Mouse (Mus musculus) forebrain, embryonic 12.5 days (tissue): ENCODE measurements around the gene Mnat1. TPM values are rescaled to one million over a fixed set of nuclear protein-coding genes. Genes with fewer than 3 reads are reported as not detected.
"Not testable (repeated sequence)": the region's sequence is repeated elsewhere in the genome, so short reads cannot be mapped to it uniquely, and the experiment has no call there.

Experiments
- ATAC-seq: fragments of 200-750 bp; cut with Nextera tagmentation; 2 replicates; pipeline ENCODE4 v1.8.0; 2017; ENCODE audit warnings: moderate TSS enrichment; ENCODE audit not compliant: low FRiP score
- H3K27ac ChIP-seq: fragments of 300-500 bp; sonication (generic); 2 replicates; pipeline ENCODE4 v1.5.1; 2016; ENCODE audit warnings: mild to moderate bottlenecking
- H3K27me3 ChIP-seq: fragments of 300-500 bp; sonication (generic); 2 replicates; pipeline ENCODE4 v1.6.1; 2016; ENCODE audit warnings: mild to moderate bottlenecking
- H3K36me3 ChIP-seq: fragments of 300-500 bp; sonication (generic); replicated peaks from 2 replicates; pipeline ENCODE4 v1.6.1; 2016; ENCODE audit warnings: mild to moderate bottlenecking
- H3K4me1 ChIP-seq: fragments of 300-500 bp; sonication (generic); 2 replicates; pipeline ENCODE4 v1.6.1; 2016
- H3K4me2 ChIP-seq: fragments of 300-500 bp; sonication (generic); 2 replicates; pipeline ENCODE4 v1.6.1; 2016; ENCODE audit warnings: mild to moderate bottlenecking, moderate library complexity
- H3K4me3 ChIP-seq: fragments of 300-500 bp; sonication (generic); replicated peaks from 2 replicates; pipeline ENCODE4 v1.5.1; 2016; ENCODE audit warnings: mild to moderate bottlenecking
- H3K9ac ChIP-seq: fragments of 300-500 bp; sonication (generic); 2 replicates; pipeline ENCODE4 v1.6.1; 2016; ENCODE audit warnings: mild to moderate bottlenecking
- H3K9me3 ChIP-seq: fragments of 300-500 bp; sonication (generic); 2 replicates; pipeline ENCODE4 v1.6.1; 2016
- WGBS: fragments of 180-500 bp; shearing (Covaris S2); methylation state at CpG from one replicate; pipeline ENCODE4 v1.1.7; 2016; 5-methylcytosine and 5-hydroxymethylcytosine counted together
- polyA plus RNA-seq: library from polyadenylated mRNA; unstranded; fragments of >200 nt; fragmentation: Nextera tagmentation; extraction: Ambion mirVana; gene quantifications from 2 replicates; pipeline ENCODE4 v1.2.1, GENCODE M21; 2016

Mnat1 gene
- polyA plus RNA-seq, 1 experiment from 2014 or later, result 26.7 TPM

DNA sequence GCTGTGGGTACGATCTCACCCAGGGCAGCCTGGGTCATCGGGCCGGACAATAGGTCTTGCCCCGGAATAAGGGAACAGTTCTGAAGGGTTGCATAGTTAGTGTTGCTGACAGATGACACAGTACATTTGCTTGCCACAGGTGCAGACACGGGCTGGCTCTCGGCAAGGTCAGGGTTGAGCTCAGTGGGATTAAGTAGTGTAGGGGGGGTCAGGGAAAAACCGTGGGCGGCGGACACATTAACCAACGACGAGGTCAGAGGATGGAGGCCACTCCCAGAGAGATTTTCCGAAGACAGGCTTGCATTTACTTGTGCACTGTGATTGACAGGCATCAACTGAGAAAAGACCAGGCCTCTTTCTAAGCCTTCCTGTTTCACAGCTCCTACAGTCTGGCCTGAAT lies 19.8 kb upstream of the Mnat1 start:
- H3K4me1 ChIP-seq, result no peaks in the 10 kb centered on the region
- 89% methylated on average over 12 of the region's 12 CpGs for WGBS
- H3K9ac ChIP-seq, result no peak overlapping the region
- no peak overlapping the region for H3K27ac ChIP-seq
- ATAC-seq, result no peak
- H3K36me3 ChIP-seq, result peaks cover 16% of the 10 kb centered on the region
- H3K27me3 ChIP-seq, result no peaks in the 10 kb centered on the region
- no peaks in the 10 kb centered on the region for H3K9me3 ChIP-seq
- no peak overlapping the region for H3K4me3 ChIP-seq
- no peak overlapping the region for H3K4me2 ChIP-seq

DNA sequence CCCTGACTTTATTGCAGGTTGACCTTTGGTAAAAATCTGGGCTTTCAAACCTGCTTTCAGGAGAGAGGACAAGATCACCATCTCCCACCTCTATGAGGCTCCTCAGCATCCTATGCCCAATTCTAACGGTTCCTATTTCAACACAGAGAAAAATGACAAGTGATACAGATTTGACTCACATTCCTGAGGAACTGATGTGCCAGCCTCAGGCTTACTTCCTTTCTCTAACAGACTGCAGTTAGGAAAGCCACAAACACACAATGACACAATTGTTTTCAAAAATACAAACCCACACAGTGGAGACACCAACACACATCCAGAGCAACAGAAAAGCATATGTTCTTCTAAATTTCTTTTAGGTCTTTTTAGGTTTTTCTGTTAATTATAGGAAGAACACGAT lies 15.7 kb upstream of the Mnat1 start:
- no peak for ATAC-seq

DNA sequence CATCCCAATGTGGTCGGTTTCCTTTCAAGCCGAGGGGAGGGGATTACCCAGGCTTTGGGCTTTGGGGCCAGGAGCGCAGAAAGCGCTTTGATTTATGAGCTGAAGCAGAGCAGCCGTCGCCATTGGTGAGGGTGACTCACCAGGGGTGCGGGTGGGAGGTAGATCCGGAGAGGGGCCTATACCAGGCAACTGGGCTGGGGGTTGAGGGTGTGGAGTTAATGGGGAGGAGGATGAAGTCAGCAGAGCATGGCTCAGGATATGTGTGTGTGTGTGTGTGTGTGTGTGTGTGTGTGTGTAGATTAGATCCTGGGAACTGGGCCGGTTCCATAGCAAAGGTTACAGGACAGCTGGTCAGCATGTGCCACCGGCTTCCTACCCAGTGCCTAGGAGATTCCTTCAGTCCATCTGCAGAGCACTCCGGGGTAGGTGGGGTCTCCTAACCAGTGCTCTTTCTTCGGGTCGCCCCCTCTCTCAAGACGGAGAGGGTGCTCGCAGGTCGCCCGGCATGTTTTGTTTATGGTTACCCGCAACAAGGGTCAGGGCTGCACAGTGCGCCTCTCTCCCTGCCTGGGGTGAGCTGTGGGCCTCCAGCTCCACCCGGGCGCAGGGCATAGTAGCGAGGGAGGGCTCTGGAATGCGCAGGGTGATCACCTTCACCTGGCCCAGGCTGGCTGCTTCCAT lies 12.9 kb upstream of the Mnat1 start:
- 3% methylated on average over 23 of the region's 23 CpGs for WGBS
- Histone ChIP-seq H3K27me3 (peaks cover 23% of the 10 kb centered on the region), H3K9me3 (no peaks in the 10 kb centered on the region), H3K36me3 (0 out of 2 replicates have a peak, but pooled peaks cover 4% of the 10 kb centered on the region), H3K27ac (no peak overlapping the region), H3K4me1 (peaks cover 23% of the 10 kb centered on the region), H3K9ac (peak overlapping the region; percentile 75), H3K4me3 (peak overlapping the region; percentile 72), H3K4me2 (peak overlapping the region; percentile 98)
- ATAC-seq, result no peak

More for the DNA sequence above, 15.7 kb upstream of the Mnat1 start:
- H3K4me1 ChIP-seq, result peaks cover 20% of the 10 kb centered on the region
- H3K9me3 ChIP-seq, result no peaks in the 10 kb centered on the region
- no peak overlapping the region for H3K4me2 ChIP-seq
- WGBS, result 75% methylated on average over 2 of the region's 2 CpGs
- no peak overlapping the region for H3K9ac ChIP-seq
- H3K27me3 ChIP-seq, result peaks cover 16% of the 10 kb centered on the region
- no peak overlapping the region for H3K27ac ChIP-seq
- no peak overlapping the region for H3K4me3 ChIP-seq
- H3K36me3 ChIP-seq, result peaks cover 16% of the 10 kb centered on the region

DNA sequence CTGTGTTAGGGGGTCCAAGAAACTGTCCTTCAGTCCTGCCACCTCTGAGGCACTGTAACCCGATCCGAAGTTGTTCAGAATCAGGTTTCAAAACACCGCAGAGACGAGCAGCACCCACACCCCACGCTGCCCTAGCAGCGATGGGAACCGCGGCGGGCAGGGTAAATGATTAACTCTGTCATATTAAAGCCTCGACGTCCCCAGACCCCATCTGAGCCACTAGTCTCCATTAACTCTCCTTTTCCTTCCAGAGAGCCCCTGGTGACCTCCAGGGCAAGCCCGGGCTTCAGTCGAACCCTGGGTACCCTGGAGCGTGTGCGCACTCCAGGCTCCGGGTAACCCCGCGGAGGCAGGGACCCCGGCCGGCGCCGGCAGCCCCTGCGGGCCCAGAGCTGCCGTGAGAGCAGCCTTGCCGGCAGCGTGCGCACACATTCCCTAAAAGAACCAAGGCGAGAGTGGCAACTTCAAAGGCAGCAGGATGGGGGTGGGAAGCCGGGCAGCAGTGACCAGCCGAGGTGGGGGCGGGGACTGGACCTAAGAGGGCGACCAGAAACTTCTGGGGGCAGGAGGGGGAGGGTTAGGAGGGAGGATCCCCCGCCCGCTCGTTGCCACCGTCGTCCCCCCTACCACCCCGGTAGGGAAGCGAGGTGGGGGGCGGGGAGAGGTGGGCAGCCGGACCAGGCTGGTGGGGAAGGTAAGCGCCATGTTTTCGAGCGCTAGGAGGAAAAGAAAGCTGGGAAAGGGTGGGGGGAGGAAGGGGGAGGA lies 11.8 kb upstream of the Mnat1 start:
- Histone ChIP-seq H3K27ac (peak overlapping the region; percentile 66; the same call in 1 of the 2 replicates), H3K27me3 (peaks cover 23% of the 10 kb centered on the region), H3K4me2 (peak overlapping the region; percentile 98), H3K9me3 (no peaks in the 10 kb centered on the region), H3K4me1 (peaks cover 23% of the 10 kb centered on the region), H3K9ac (peak overlapping the region; percentile 75), H3K4me3 (peak overlapping the region; percentile 72), H3K36me3 (0 out of 2 replicates have a peak, but pooled peaks cover 4% of the 10 kb centered on the region)
- WGBS, result under 1% methylated on average over 43 of the region's 44 CpGs
- ATAC-seq, result peak; percentile 31; the same call in 1 of the 2 replicates

DNA sequence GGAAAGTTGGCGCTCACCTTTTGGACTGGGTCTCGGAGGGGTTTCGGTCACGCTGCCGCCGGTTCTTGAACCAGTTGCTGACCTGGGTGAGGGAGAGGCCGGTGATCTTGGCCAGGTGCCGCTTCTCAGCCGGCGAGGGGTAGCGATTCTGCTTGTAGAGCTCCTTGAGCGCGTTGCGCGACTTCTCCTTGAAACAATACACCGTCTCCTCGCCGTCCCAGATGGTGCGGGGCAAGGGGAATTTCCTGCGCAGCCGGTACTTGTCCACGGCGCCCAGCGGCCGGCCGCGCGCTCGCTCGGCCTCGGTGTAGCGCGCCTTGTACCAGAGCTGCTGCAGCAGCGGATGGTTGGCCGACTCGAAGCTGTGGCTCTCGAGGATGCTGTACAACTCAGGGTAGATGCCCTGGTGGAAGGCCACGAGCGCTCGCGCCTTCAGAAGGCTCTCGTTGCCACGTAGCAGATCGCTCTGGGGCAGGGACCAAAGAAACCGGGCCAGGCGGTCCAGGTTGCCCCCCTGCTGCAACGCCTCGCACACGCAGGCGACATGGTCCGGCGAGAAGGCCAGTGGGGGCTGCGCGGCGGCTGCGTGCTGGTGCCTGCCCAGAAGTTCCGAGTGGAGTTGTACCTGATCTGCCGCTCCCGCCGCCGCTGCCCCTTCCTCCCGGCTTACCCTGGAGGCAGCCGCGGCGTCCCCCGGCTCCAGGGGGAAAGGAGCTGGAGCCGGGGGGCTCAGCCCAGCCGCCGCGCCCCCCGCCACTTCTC lies 11.0 kb upstream of the Mnat1 start:
- Histone ChIP-seq H3K4me1 (peaks cover 23% of the 10 kb centered on the region), H3K27ac (peak overlapping the region; percentile 66), H3K4me2 (peak overlapping the region; percentile 98), H3K9ac (peak overlapping the region; percentile 75), H3K36me3 (0 out of 2 replicates have a peak, but pooled peaks cover 4% of the 10 kb centered on the region), H3K4me3 (peak overlapping the region; percentile 72), H3K9me3 (no peaks in the 10 kb centered on the region), H3K27me3 (peaks cover 23% of the 10 kb centered on the region)
- under 1% methylated on average over 63 of the region's 71 CpGs for WGBS
- peak; percentile 59 for ATAC-seq

DNA sequence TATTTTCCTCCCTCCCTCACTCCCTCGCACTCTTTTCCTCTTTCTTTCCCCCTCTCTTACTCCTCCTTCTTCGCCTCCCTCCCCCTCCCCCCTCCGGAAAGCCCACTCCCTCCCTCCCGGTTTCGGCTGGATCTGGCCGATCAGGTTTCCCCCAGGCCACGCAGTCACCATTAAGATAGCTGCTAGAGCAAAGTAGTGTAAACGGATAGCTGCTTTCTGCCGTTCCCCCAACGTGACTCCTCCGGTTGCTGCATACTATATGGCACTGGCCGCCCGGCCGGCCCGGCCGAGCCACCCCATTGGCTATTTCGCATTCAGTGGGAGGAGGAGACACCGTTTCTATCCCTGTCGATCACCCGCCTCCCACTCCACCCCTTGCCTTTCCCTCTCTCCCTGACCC lies 10.3 kb upstream of the Mnat1 start, which contains the start of gene Six4:
Gene Six4, minus strand, starts transcription at position 261 of the 400 bp plus-strand sequence.
- Histone ChIP-seq H3K9ac (peak within 1 kb of the TSS; percentile 75), H3K4me3 (peak within 1 kb of the TSS; percentile 72), H3K4me2 (peak within 1 kb of the TSS; percentile 98), H3K27ac (peak within 1 kb of the TSS; percentile 66), H3K4me1 (peaks cover 23% of the 10 kb centered on the region), H3K27me3 (peaks cover 23% of the 10 kb centered on the region), H3K9me3 (no peaks in the 10 kb centered on the region), H3K36me3 (0 out of 2 replicates have a peak, but pooled peaks cover 4% of the 10 kb centered on the region)
- under 1% methylated on average over 19 of the region's 20 CpGs for WGBS
- ATAC-seq, result peak; percentile 89

DNA sequence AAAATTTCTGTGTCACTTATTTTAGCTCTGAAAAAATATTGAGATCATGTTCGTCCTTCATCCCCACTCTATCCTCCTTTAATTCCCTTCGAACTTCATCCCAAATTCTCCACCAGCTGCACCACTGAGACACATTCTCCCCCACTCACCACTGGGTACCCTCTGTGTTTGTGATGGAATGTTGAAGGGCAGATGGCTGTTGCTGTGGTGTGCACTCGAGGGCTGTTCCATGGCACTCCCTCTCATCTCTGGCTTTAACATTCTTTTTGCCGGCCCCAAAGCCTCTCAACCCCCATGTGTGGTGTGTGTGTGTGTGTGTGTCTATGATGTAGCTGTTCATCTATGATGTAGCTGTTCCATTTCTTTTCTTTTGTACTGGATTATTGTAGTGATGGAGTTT lies 1.7 kb downstream of the Mnat1 start:
- no peaks in the 10 kb centered on the region for H3K27me3 ChIP-seq
- H3K4me3 ChIP-seq, result no peak overlapping the region
- H3K27ac ChIP-seq, result no peak overlapping the region
- H3K4me1 ChIP-seq, result peaks cover 13% of the 10 kb centered on the region
- H3K9ac ChIP-seq, result no peak overlapping the region
- 79% methylated on average over 4 of the region's 4 CpGs for WGBS
- no peak overlapping the region for H3K4me2 ChIP-seq
- ATAC-seq, result no peak
- no peaks in the 10 kb centered on the region for H3K36me3 ChIP-seq
- no peaks in the 10 kb centered on the region for H3K9me3 ChIP-seq

DNA sequence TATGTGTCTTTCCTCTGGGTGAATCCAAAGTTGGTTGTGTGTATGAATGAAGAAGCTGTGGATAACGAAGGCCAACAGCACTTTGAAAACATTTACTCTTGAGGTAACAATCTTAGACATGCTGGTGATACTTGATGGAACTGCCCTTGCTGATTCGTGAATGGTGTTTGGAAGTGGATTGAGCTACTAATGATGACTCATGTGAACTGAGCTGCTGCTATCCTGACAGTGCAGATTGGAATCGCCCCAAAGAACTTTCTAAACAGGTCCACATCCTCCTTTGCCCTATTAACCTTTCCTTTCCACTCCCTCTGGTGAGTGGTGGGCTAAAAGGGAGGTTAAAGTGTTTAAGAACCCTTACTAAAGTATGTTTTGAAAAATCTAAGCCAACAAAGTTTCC lies 17.2 kb downstream of the Mnat1 start:
- Histone ChIP-seq H3K36me3 (no peaks in the 10 kb centered on the region), H3K27me3 (no peaks in the 10 kb centered on the region), H3K4me1 (no peaks in the 10 kb centered on the region), H3K9me3 (no peaks in the 10 kb centered on the region), H3K4me3 (no peak overlapping the region), H3K27ac (no peak overlapping the region), H3K4me2 (no peak overlapping the region), H3K9ac (no peak overlapping the region)
- WGBS, result 88% methylated on average over 3 of the region's 3 CpGs
- ATAC-seq, result no peak

DNA sequence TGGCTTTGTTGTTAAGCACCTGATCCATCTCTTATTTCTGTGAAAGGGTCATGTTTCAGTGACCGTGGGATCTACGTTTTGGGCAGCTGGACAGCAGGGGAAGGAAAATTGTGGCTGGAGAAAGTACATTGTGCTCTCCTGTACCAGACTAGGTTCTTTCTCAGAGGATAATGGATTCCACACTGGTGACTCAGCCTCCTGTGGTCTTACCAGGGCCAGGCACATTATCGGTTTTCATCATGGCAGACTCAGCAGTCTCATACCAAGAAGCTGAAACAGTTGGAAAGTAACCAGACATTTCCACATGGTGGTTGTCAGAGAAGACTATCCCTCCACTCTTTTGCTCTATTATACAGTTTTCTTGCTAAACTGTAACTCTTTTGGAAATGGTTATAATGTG lies 23.7 kb downstream of the Mnat1 start:
- H3K4me2 ChIP-seq, result no peak overlapping the region
- H3K27ac ChIP-seq, result no peak overlapping the region
- 65% methylated on average over 3 of the region's 3 CpGs for whole genome bisulfite sequencing
- H3K36me3 ChIP-seq, result no peaks in the 10 kb centered on the region
- H3K4me1 ChIP-seq, result no peaks in the 10 kb centered on the region
- H3K9ac ChIP-seq, result no peak overlapping the region
- no peak for ATAC-seq
- no peak overlapping the region for H3K4me3 ChIP-seq
- no peaks in the 10 kb centered on the region for H3K9me3 ChIP-seq
- no peaks in the 10 kb centered on the region for H3K27me3 ChIP-seq

DNA sequence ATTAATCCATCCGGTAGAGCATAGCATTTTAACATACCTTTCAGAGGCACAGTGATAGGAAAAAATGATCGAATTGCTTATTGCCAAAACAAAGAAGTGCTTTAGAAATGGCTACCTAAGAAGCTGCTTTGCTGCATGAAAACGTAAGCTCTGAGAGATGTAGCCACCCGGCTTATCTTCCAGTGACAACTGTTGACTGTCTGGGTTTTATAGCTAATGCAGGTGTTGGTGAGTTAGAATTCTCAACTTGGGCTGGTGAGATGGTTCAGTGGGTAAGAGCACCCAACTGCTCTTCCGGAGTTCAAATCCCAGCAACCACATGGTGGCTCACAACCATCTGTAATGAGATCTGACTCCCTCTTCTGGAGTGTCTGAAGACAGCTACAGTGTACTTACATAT lies 27.5 kb downstream of the Mnat1 start:
- not testable (repeated sequence) for ATAC-seq, H3K9ac ChIP-seq, H3K4me1 ChIP-seq, H3K9me3 ChIP-seq, H3K27me3 ChIP-seq, H3K27ac ChIP-seq, H3K36me3 ChIP-seq, H3K4me3 ChIP-seq, H3K4me2 ChIP-seq
- WGBS, result 91% methylated on average over 5 of the region's 5 CpGs

DNA sequence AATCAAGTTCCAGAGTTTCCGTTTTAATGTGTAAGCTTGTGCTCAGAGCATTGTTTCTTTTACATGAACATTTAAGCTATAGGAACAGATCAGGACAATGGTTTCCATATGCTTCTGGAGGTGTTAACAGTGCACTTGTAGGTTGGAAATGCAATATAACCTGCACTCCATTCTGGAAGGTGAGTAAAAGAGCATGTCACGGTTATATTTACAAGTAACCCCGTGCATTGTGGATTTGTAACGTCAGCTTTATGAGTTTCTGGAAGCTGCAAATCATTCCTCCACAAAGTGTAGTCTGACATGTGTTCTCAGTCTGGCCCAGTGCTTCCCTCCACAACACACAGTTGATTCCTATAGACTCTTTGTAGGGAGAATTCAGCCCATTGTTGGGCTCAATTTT lies 30.6 kb downstream of the Mnat1 start:
- H3K9me3 ChIP-seq, result no peaks in the 10 kb centered on the region
- no peak for ATAC-seq
- no peak overlapping the region for H3K27ac ChIP-seq
- 91% methylated on average over 4 of the region's 4 CpGs for WGBS
- H3K4me3 ChIP-seq, result no peak overlapping the region
- H3K4me1 ChIP-seq, result no peaks in the 10 kb centered on the region
- no peaks in the 10 kb centered on the region for H3K27me3 ChIP-seq
- H3K4me2 ChIP-seq, result no peak overlapping the region
- no peak overlapping the region for H3K9ac ChIP-seq
- no peaks in the 10 kb centered on the region for H3K36me3 ChIP-seq

DNA sequence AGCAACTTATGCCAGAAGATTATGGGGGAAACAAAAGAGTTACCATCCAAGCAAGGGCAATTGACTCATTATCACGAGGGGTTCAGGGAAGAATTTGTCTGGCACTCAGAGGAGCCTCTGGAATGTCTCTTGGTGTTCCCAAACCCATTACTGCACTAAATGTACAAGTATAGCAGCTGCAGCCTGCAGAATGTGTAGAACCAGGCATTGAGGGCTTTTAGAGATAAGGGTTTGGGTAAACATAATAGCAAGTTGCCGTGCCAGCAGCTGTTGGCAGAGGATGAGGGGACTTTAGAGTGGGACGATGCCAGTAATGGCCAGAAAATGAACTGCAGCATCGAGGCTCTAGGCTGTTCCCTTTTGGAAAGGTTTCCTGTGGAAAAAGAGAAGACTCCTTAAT lies 36.8 kb downstream of the Mnat1 start:
- no peak overlapping the region for H3K9ac ChIP-seq
- no peak overlapping the region for H3K27ac ChIP-seq
- no peaks in the 10 kb centered on the region for H3K36me3 ChIP-seq
- ATAC-seq, result no peak
- no peaks in the 10 kb centered on the region for H3K27me3 ChIP-seq
- no peak overlapping the region for H3K4me3 ChIP-seq
- no peak overlapping the region for H3K4me2 ChIP-seq
- H3K9me3 ChIP-seq, result peaks cover under 1% of the 10 kb centered on the region; the same call in 1 of the 2 replicates
- WGBS, result 75% methylated on average over 4 of the region's 4 CpGs
- no peaks in the 10 kb centered on the region; the same call in 1 of the 2 replicates for H3K4me1 ChIP-seq
